Mouse (Mus musculus): Measurements from ENCODE around the gene Naa25.

DNA sequence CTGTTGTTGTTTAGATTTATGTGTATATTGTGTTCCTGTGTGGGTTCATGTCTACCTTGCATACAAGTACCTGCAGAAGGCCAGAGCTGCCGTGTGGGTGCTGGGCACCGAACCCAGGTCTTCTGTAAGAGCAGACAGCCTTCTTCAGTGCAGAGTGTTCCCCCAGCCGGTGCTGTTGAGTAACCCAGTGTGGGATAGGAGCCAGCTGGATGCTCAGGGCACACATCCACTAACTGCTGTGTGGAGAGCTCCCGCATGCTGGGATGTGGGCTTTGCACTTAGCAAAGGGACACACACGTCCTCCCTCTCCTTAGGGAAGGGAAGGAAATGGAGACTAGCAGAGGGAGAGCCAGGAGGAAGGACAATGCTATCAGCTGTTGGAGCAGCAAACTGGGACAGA is 40.4 kb downstream of the Naa25 start:
- no peak for TF ChIP-seq EP300 (IDR thresholded peaks at IDR 0.05)
- no peak for TF ChIP-seq CTCF (IDR thresholded peaks at IDR 0.05)
